Mouse (Mus musculus) adrenal gland, postnatal 10 days (tissue): Measurements from ENCODE around the gene 4930505A04Rik. TPM values are rescaled to one million over a fixed set of nuclear protein-coding genes. Genes with fewer than 3 reads are reported as not detected.

Experiments
- total RNA-seq, 2 experiments: library from RNA; stranded (reverse); gene quantifications; 2 replicates each; pipeline ENCODE4 v1.2.3; 2021

The 4930505A04Rik gene
- total RNA-seq, 2 experiments from 2014 or later, result 0.45 TPM; not detected in 1

Other genes starting within 250 kb of the 4930505A04Rik start
- gene Sptbn1, start 203.7 kb downstream of the 4930505A04Rik start, total RNA-seq, result 100 to 1,000 TPM; 262 to 303 TPM
- gene Acyp2, start 177.8 kb upstream of the 4930505A04Rik start, total RNA-seq, result 10 to 100 TPM; 41.0 to 42.2 TPM